Mouse (Mus musculus) heart, postnatal 36 days (tissue): Measurements from ENCODE around the gene Cirbp. TPM values are rescaled to one million over a fixed set of nuclear protein-coding genes. Genes with fewer than 3 reads are reported as not detected.
"Not testable (repeated sequence)": the region's sequence is repeated elsewhere in the genome, so short reads cannot be mapped to it uniquely, and the experiment has no call there.

ENCODE experiments used
- DNase-seq, 2 experiments: peaks; one replicate each; pipeline ENCODE4 v3.0.0; 2021 to 2022
- intact Hi-C: fragments of 180-260 bp; cut with DNase I; formaldehyde crosslinking; loops from one replicate; pipeline ENCODE4 v1.15.1; 2025
- total RNA-seq, 2 experiments: library from RNA; stranded (reverse); gene quantifications; 2 replicates each; pipeline ENCODE4 v1.2.3; 2021

The Cirbp gene
- total RNA-seq, 2 experiments from 2014 or later, result 48.2 to 67.0 TPM

- DNase-seq, result peak; percentile 88 to 90
- intact Hi-C loops, result no loop called here
Observed at GRCm38 (mm10) chr10:80160455-80161371, 5.1 kb upstream of the Cirbp start.

- peak in 1 of 2 experiments; percentile 54 for DNase-seq
- intact Hi-C loops, result no loop called here
Observed at GRCm38 (mm10) chr10:80161522-80162242, 4.1 kb upstream of the Cirbp start.

GRCm38 (mm10) chr10:80162243-80162608 lies 3.6 kb upstream of the Cirbp start:
- intact Hi-C loops, result no loop called here
- no peak for DNase-seq

GRCm38 (mm10) chr10:80162716-80163299 lies 3.0 kb upstream of the Cirbp start:
- DNase-seq, result no peak
- intact Hi-C loops, result no loop called here

GRCm38 (mm10) chr10:80163721-80164120 lies 2.1 kb upstream of the Cirbp start:
- DNase-seq, result peak; percentile 42 to 53
- intact Hi-C loops, result loop anchor here (2.0 kb wide), 2 partner anchors 19 to 47 kb away; no protein-coding TSS in a partner anchor

- peak in 1 of 2 experiments; percentile 50 for DNase-seq
- intact Hi-C loops, result loop anchor here (2.0 kb wide), 2 partner anchors 20 to 48 kb away; no protein-coding TSS in a partner anchor
Observed at GRCm38 (mm10) chr10:80164161-80164997, 1.4 kb upstream of the Cirbp start.

GRCm38 (mm10) chr10:80164998-80165344 lies 814 bp upstream of the Cirbp start:
- intact Hi-C loops, result loop anchor here (1.0 to 2.0 kb wide), 3 partner anchors 17 to 48 kb away; partner anchors contain the start of gene Midn
- DNase-seq, result peak; percentile 95 to 97

GRCm38 (mm10) chr10:80166136-80166535 lies 351 bp downstream of the Cirbp start:
- intact Hi-C loops, DNase-seq: not testable (repeated sequence)

- DNase-seq, result peak; percentile 99
- intact Hi-C loops, result no loop called here
Observed at GRCm38 (mm10) chr10:80167460-80168037, 1.8 kb downstream of the Cirbp start.

- intact Hi-C loops, result no loop called here
- DNase-seq, result peak; percentile 95 to 96
Observed at GRCm38 (mm10) chr10:80168038-80168661, 2.4 kb downstream of the Cirbp start.

- no peak for DNase-seq
- intact Hi-C loops, result no loop called here
Observed at GRCm38 (mm10) chr10:80169070-80169469, 3.3 kb downstream of the Cirbp start.

- no peak for DNase-seq
- intact Hi-C loops, result loop anchor here (10.0 kb wide), 1 partner anchor 205 kb away; no protein-coding TSS in a partner anchor
Observed at GRCm38 (mm10) chr10:80169651-80170050, 3.9 kb downstream of the Cirbp start.

- intact Hi-C loops, result loop anchor here (10.0 kb wide), 1 partner anchor 205 kb away; no protein-coding TSS in a partner anchor
- no peak for DNase-seq
Observed at GRCm38 (mm10) chr10:80170052-80170451, 4.3 kb downstream of the Cirbp start.

- intact Hi-C loops, result loop anchor here (10.0 kb wide), 1 partner anchor 204 kb away; no protein-coding TSS in a partner anchor
- no peak for DNase-seq
Observed at GRCm38 (mm10) chr10:80170601-80171021, 4.8 kb downstream of the Cirbp start.

- no peak for DNase-seq
- intact Hi-C loops, result loop anchor here (10.0 kb wide), 1 partner anchor 204 kb away; no protein-coding TSS in a partner anchor
Observed at GRCm38 (mm10) chr10:80171252-80171651, 5.5 kb downstream of the Cirbp start.

- intact Hi-C loops, result loop anchor here (10.0 kb wide), 1 partner anchor 203 kb away; no protein-coding TSS in a partner anchor
- peak in 1 of 2 experiments; percentile 35 for DNase-seq
Observed at GRCm38 (mm10) chr10:80171760-80172526, 6.2 kb downstream of the Cirbp start.

GRCm38 (mm10) chr10:80172527-80173292 lies 6.9 kb downstream of the Cirbp start, which contains the start of gene 1600002K03Rik:
1600002K03Rik (plus strand) TSS chr10:80172944.
- peak; percentile 85 to 95 for DNase-seq
- intact Hi-C loops, result loop anchor here (10.0 kb wide), 1 partner anchor 202 kb away; no protein-coding TSS in a partner anchor
